Mouse (Mus musculus): ENCODE measurements around the gene Rasl11a.

GRCm38 (mm10) chr5:146809951-146810350 lies 34.9 kb upstream of the Rasl11a start:
- TF ChIP-seq CTCF (IDR thresholded peaks at IDR 0.05; ENCODE audit: low read depth), result no peak
- no peak for TF ChIP-seq EP300 (IDR thresholded peaks at IDR 0.05; ENCODE audit: low read depth)

All from liver, postnatal 0 days (tissue).